Mouse (Mus musculus): ENCODE results near the gene Sh3bp5. TPM values are rescaled to one million over a fixed set of nuclear protein-coding genes. Genes with fewer than 3 reads are reported as not detected.
"Not testable (repeated sequence)": the region's sequence is repeated elsewhere in the genome, so short reads cannot be mapped to it uniquely, and the experiment has no call there.

Gene Sh3bp5
- polyA plus RNA-seq, 2 experiments = 22.2 to 49.1 TPM

GRCm38 (mm10) chr14:31454849-31455566 lies 19.1 kb upstream of the Sh3bp5 start:
- DNase-seq (ENCODE audit: low spot score) (no peak), ATAC-seq (ENCODE audit: low FRiP score, low read depth) (no peak)
- Histone ChIP-seq H3K4me3 (replicated peaks; ENCODE audit: low read length) (no peak overlapping the region), H3K9me3 (ENCODE audit: control insufficient read depth, low read length) (no peaks in the 10 kb centered on the region), H3K4me2 (replicated peaks; ENCODE audit: low read depth, low read length, severe bottlenecking) (no peak overlapping the region), H3K27ac (replicated peaks; ENCODE audit: low read depth, low read length) (no peak overlapping the region), H3K4me1 (ENCODE audit: control insufficient read depth, insufficient read depth, low read length) (peaks cover 3% of the 10 kb centered on the region; the same call in 1 of the 2 replicates), H3K27me3 (ENCODE audit: control insufficient read depth, insufficient read depth, low read length) (no peaks in the 10 kb centered on the region), H3K9ac (ENCODE audit: low read depth, low read length, severe bottlenecking) (no peak overlapping the region), H3K36me3 (ENCODE audit: control insufficient read depth, insufficient read depth, low read length) (no peaks in the 10 kb centered on the region)
- WGBS = 90% methylated on average over 8 of the region's 8 CpGs
- TF ChIP-seq POLR2A (IDR thresholded peaks at IDR 0.05; ENCODE audit: borderline replicate concordance, extremely low read depth, insufficient read depth, insufficient read length) = no peak

- not testable (repeated sequence) for H3K36me3 ChIP-seq (ENCODE audit: control insufficient read depth, insufficient read depth, low read length); H3K27me3 ChIP-seq (ENCODE audit: control insufficient read depth, insufficient read depth, low read length); H3K9me3 ChIP-seq (ENCODE audit: control insufficient read depth, low read length); DNase-seq (ENCODE audit: low spot score); H3K4me3 ChIP-seq (replicated peaks; ENCODE audit: low read length); H3K9ac ChIP-seq (ENCODE audit: low read depth, low read length, severe bottlenecking); H3K4me1 ChIP-seq (ENCODE audit: control insufficient read depth, insufficient read depth, low read length); H3K27ac ChIP-seq (replicated peaks; ENCODE audit: low read depth, low read length); H3K4me2 ChIP-seq (replicated peaks; ENCODE audit: low read depth, low read length, severe bottlenecking); ATAC-seq (ENCODE audit: low FRiP score, low read depth)
- 87% methylated on average over 12 of the region's 12 CpGs for WGBS
Observed at GRCm38 (mm10) chr14:31453946-31454345, 18.1 kb upstream of the Sh3bp5 start.

- H3K9ac ChIP-seq (ENCODE audit: low read depth, low read length, severe bottlenecking) = no peak overlapping the region
- no peak overlapping the region for H3K4me2 ChIP-seq (replicated peaks; ENCODE audit: low read depth, low read length, severe bottlenecking)
- no peaks in the 10 kb centered on the region for H3K9me3 ChIP-seq (ENCODE audit: control insufficient read depth, low read length)
- no peak overlapping the region for H3K4me3 ChIP-seq (replicated peaks; ENCODE audit: low read length)
- H3K27me3 ChIP-seq (ENCODE audit: control insufficient read depth, insufficient read depth, low read length) = no peaks in the 10 kb centered on the region
- H3K27ac ChIP-seq (replicated peaks; ENCODE audit: low read depth, low read length) = no peak overlapping the region
- no peak for TF ChIP-seq POLR2A (IDR thresholded peaks at IDR 0.05; ENCODE audit: borderline replicate concordance, extremely low read depth, insufficient read depth, insufficient read length)
- no peaks in the 10 kb centered on the region for H3K4me1 ChIP-seq (ENCODE audit: control insufficient read depth, insufficient read depth, low read length)
- H3K36me3 ChIP-seq (ENCODE audit: control insufficient read depth, insufficient read depth, low read length) = no peaks in the 10 kb centered on the region
- no peak for ATAC-seq (ENCODE audit: low FRiP score, low read depth)
- DNase-seq (ENCODE audit: low spot score) = no peak
- WGBS = 45% methylated on average over 5 of the region's 5 CpGs
Observed at GRCm38 (mm10) chr14:31448994-31449393, 13.1 kb upstream of the Sh3bp5 start.

- Histone ChIP-seq H3K27me3 (ENCODE audit: control insufficient read depth, insufficient read depth, low read length) (no peaks in the 10 kb centered on the region), H3K27ac (replicated peaks; ENCODE audit: low read depth, low read length) (no peak overlapping the region), H3K36me3 (ENCODE audit: control insufficient read depth, insufficient read depth, low read length) (no peaks in the 10 kb centered on the region), H3K4me3 (replicated peaks; ENCODE audit: low read length) (no peak overlapping the region), H3K9me3 (ENCODE audit: control insufficient read depth, low read length) (no peaks in the 10 kb centered on the region), H3K9ac (ENCODE audit: low read depth, low read length, severe bottlenecking) (no peak overlapping the region), H3K4me2 (replicated peaks; ENCODE audit: low read depth, low read length, severe bottlenecking) (no peak overlapping the region), H3K4me1 (ENCODE audit: control insufficient read depth, insufficient read depth, low read length) (0 out of 2 replicates have a peak, but pooled peaks cover 2% of the 10 kb centered on the region)
- no peak for DNase-seq (ENCODE audit: low spot score)
- 54% methylated on average over 6 of the region's 6 CpGs for WGBS
- no peak for ATAC-seq (ENCODE audit: low FRiP score, low read depth)
- TF ChIP-seq POLR2A (IDR thresholded peaks at IDR 0.05; ENCODE audit: borderline replicate concordance, extremely low read depth, insufficient read depth, insufficient read length) = no peak
Observed at GRCm38 (mm10) chr14:31443616-31444015, 7.7 kb upstream of the Sh3bp5 start.

DNA sequence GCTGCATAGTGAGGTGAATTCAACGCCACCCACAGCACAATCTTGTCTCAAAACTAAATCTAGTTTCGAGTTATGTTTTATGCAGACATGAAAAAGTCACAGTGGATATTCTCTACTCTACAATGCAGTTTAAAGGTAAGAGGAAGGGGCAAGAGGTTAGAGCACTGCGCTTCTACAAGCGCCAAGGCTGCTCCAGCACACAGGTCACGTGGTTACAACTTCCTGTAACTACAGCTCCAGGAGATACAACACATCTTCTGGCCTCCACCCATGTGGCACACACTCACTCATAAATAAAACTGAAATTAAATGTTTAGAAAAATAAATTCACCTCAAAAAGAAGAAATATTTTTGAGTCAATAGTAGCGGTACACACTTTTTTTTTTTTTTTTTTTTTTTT lies 4.8 kb upstream of the Sh3bp5 start:
- no peak overlapping the region for H3K4me3 ChIP-seq (replicated peaks; ENCODE audit: low read length)
- 0 out of 2 replicates have a peak, but pooled peaks cover 2% of the 10 kb centered on the region for H3K4me1 ChIP-seq (ENCODE audit: control insufficient read depth, insufficient read depth, low read length)
- ATAC-seq (ENCODE audit: low FRiP score, low read depth) (no peak), DNase-seq (ENCODE audit: low spot score) (no peak)
- no peak overlapping the region for H3K27ac ChIP-seq (replicated peaks; ENCODE audit: low read depth, low read length)
- H3K9ac ChIP-seq (ENCODE audit: low read depth, low read length, severe bottlenecking) = no peak overlapping the region
- H3K4me2 ChIP-seq (replicated peaks; ENCODE audit: low read depth, low read length, severe bottlenecking) = no peak overlapping the region
- no peak for TF ChIP-seq POLR2A (IDR thresholded peaks at IDR 0.05; ENCODE audit: borderline replicate concordance, extremely low read depth, insufficient read depth, insufficient read length)
- H3K27me3 ChIP-seq (ENCODE audit: control insufficient read depth, insufficient read depth, low read length) = no peaks in the 10 kb centered on the region
- H3K9me3 ChIP-seq (ENCODE audit: control insufficient read depth, low read length) = no peaks in the 10 kb centered on the region
- no peaks in the 10 kb centered on the region for H3K36me3 ChIP-seq (ENCODE audit: control insufficient read depth, insufficient read depth, low read length)
- 80% methylated on average over 6 of the region's 6 CpGs for WGBS
